Mouse (Mus musculus) duodenum, adult 2 months (tissue): ENCODE data around the gene Rtca. TPM values are rescaled to one million over a fixed set of nuclear protein-coding genes. Genes with fewer than 3 reads are reported as not detected.

ENCODE experiments used
- polyA plus RNA-seq: library from polyadenylated mRNA; depleted of rRNA; stranded (reverse); fragments of >200 nt; gene quantifications from 2 replicates; pipeline ENCODE4 v1.2.3, GENCODE M21; 2012; ENCODE audit warnings: low replicate concordance; rRNA removed

The Rtca gene
- 26.3 and 38.5 TPM in 2 replicates for polyA plus RNA-seq

GRCm38 (mm10) chr3:116507772-116508351 is at the start of gene Rtca:
Gene Rtca (minus strand): TSS chr3:116508208.

DNA sequence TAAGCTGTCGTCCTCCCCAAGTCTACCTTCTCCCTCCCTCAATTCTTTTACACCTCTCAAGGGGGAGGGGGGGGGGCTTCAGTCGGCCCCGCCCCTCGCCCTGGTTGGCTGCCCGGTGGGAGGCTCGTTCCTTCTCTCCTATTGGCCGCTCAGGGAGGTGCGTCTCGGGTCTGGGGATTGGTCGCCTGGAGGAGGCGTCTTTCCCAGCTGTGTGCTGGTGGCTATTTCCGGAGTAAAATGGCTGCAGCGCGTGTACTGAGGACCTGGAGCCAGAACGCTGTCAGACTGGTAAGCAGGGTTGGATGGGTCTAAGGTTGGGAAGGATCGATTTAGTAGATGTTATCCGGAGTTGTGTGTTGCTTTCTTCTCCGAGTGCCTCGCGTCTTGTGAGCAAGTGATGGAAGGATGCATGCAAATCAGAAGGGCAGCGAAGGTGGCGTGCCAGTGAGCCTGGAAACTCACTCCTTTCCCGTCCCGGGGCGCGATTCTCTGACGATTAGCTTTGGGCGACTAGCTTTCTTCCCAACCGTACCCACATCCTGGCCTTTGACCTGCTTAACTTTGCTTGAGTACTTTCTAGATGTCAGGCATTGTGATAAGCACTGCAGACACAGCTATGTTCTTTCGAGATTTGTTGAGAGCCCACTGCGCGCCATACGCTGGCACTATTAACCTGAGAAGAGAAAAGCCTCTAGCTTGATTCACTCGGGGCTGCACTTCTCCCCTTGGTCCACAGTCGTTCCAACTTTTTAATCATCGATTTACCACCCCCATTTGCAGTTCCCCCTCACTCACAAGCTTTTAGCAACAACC is 5.1 kb upstream of the Rtca start, which contains the start of gene Dbt:
TSS of gene Dbt (plus strand) at position 167 of the 813 bp plus-strand sequence.

Other genes with a start within 250 kb of the Rtca start
- 12.9 and 14.7 TPM in 2 replicates for gene Cdc14a, start 84.2 kb downstream of the Rtca start, polyA plus RNA-seq
- gene Dbt, start 4.9 kb upstream of the Rtca start, polyA plus RNA-seq: 0.82 and 5.3 TPM in 2 replicates
- 0.08 and 0.12 TPM in 2 replicates for gene Lrrc39, start 54.8 kb upstream of the Rtca start, polyA plus RNA-seq
- 0.15 and 0.93 TPM in 2 replicates for gene Sass6, start 86.8 kb upstream of the Rtca start, polyA plus RNA-seq
- gene Trmt13, start 106.4 kb upstream of the Rtca start, polyA plus RNA-seq: 0.31 and 1.2 TPM in 2 replicates
- gene Mfsd14a, start 154.5 kb upstream of the Rtca start, polyA plus RNA-seq: 2.8 and 5.8 TPM in 2 replicates
- not detected in 2 replicates for gene Gm43191, start 173.1 kb upstream of the Rtca start, polyA plus RNA-seq
- 15.6 and 18.4 TPM in 2 replicates for gene Slc35a3, start 204.6 kb upstream of the Rtca start, polyA plus RNA-seq